Mouse (Mus musculus) lung, embryonic 16.5 days (tissue): ENCODE data around the gene Tmem214. TPM values are rescaled to one million over a fixed set of nuclear protein-coding genes. Genes with fewer than 3 reads are reported as not detected.

Experiments
- ATAC-seq: fragments of 200-750 bp; cut with Nextera tagmentation; 2 replicates; pipeline ENCODE4 v1.8.0; 2017; ENCODE audit warnings: low read depth, mild to moderate bottlenecking, moderate library complexity
- H3K27ac ChIP-seq: fragments of 300-500 bp; sonication (generic); 2 replicates; pipeline ENCODE4 v1.5.1; 2014; ENCODE audit warnings: mild to moderate bottlenecking, control low read depth, low read length
- H3K27me3 ChIP-seq: fragments of 300-500 bp; sonication (generic); 2 replicates; pipeline ENCODE4 v1.6.1; 2014; ENCODE audit warnings: low read depth, low read length, mixed read lengths; ENCODE audit not compliant: control insufficient read depth, insufficient read depth
- H3K36me3 ChIP-seq: fragments of 300-500 bp; sonication (generic); 2 replicates; pipeline ENCODE4 v1.6.1; 2014; ENCODE audit warnings: low read length; ENCODE audit not compliant: control insufficient read depth, insufficient read depth
- H3K4me1 ChIP-seq: fragments of 300-500 bp; sonication (generic); replicated peaks from 2 replicates; pipeline ENCODE4 v1.6.1; 2014; ENCODE audit warnings: low read length, mixed read lengths; ENCODE audit not compliant: control insufficient read depth, insufficient read depth
- H3K4me2 ChIP-seq: fragments of 300-500 bp; sonication (generic); 2 replicates; pipeline ENCODE4 v1.6.1; 2014; ENCODE audit warnings: low read depth, low read length, control low read depth
- H3K4me3 ChIP-seq: fragments of 300-500 bp; sonication (generic); 2 replicates; pipeline ENCODE4 v1.5.1; 2014; ENCODE audit warnings: mild to moderate bottlenecking, low read length, control low read depth
- H3K9ac ChIP-seq: fragments of 300-500 bp; sonication (generic); 2 replicates; pipeline ENCODE4 v1.6.1; 2014; ENCODE audit warnings: low read length, control low read depth
- H3K9me3 ChIP-seq: fragments of 300-500 bp; sonication (generic); 2 replicates; pipeline ENCODE4 v1.6.1; 2016; ENCODE audit warnings: low read length; ENCODE audit not compliant: control insufficient read depth
- WGBS: fragments of 180-500 bp; shearing (Covaris S2); extraction: QIAGEN DNeasy Blood & Tissue Kit; methylation state at CpG from one replicate; pipeline ENCODE4 v1.1.7; 2014; 5-methylcytosine and 5-hydroxymethylcytosine counted together
- polyA plus RNA-seq: library from polyadenylated mRNA; unstranded; fragments of >200 nt; fragmentation: Nextera tagmentation; extraction: Ambion mirVana; gene quantifications from 2 replicates; pipeline ENCODE4 v1.2.1, GENCODE M21; 2015

The Tmem214 gene
- polyA plus RNA-seq, 1 experiment from 2014 or later, result 84.4 TPM

- peak overlapping the region; percentile 65; the same call in 1 of the 2 replicates for H3K4me2 ChIP-seq
- H3K4me1 ChIP-seq, result peaks cover 22% of the 10 kb centered on the region
- 34% methylated on average over 10 of the region's 10 CpGs for WGBS
- H3K4me3 ChIP-seq, result no peak overlapping the region
- no peak overlapping the region for H3K27ac ChIP-seq
- H3K27me3 ChIP-seq, result no peaks in the 10 kb centered on the region; the same call in 1 of the 2 replicates
- H3K9me3 ChIP-seq, result no peaks in the 10 kb centered on the region
- H3K36me3 ChIP-seq, result peaks cover 4% of the 10 kb centered on the region; the same call in 1 of the 2 replicates
- ATAC-seq, result no peak
- no peak overlapping the region for H3K9ac ChIP-seq
These were observed 54.8 kb downstream of the Tmem214 start for GRCm38 (mm10) chr5:30922581-30923041.

DNA sequence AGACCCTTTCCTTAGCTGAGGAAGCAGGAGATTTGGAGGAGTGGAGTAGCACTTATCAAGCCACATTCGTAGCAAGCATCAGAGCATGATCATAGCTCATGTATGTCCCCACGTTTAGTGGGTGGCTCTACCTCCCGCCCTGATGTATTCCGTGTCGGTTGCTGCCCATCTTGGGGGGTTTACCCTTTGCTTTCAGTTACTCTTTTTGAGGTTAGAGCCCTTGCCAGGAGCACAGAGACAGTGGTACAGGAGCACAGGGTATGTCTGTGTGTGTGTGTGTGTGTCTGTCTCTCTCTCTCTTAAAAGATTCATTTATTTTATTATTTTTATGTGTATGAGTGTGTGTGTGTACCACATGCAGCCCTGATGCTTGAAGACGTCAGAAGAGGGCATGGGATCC is 55.3 kb downstream of the Tmem214 start:
- H3K9me3 ChIP-seq, result no peaks in the 10 kb centered on the region
- peaks cover 22% of the 10 kb centered on the region for H3K4me1 ChIP-seq
- no peak overlapping the region for H3K9ac ChIP-seq
- no peak overlapping the region for H3K27ac ChIP-seq
- H3K36me3 ChIP-seq, result peaks cover 4% of the 10 kb centered on the region; the same call in 1 of the 2 replicates
- 63% methylated on average over 6 of the region's 6 CpGs for WGBS
- no peaks in the 10 kb centered on the region; the same call in 1 of the 2 replicates for H3K27me3 ChIP-seq
- H3K4me2 ChIP-seq, result no peak overlapping the region
- H3K4me3 ChIP-seq, result no peak overlapping the region
- ATAC-seq, result no peak

DNA sequence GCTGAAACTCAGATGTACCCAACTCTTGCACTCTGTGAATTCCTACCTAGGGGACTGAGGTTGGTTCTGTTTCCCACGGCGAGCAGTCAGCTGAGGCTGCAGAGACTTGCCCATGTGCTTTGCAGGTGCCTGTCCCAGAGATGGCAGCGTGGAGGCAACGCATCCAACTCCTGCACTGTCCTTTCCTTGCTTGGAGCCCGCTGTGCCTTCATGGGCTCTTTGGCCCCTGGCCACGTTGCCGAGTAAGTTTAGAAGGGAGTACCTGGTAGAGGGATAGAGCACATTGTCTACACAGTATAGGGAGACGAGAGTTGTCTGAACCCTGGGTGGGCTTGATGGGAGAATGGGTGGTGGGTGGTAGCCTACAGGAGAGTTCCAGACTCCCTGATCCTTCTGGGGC is 56.8 kb downstream of the Tmem214 start:
- H3K36me3 ChIP-seq, result no peaks in the 10 kb centered on the region
- no peak overlapping the region for H3K4me2 ChIP-seq
- no peak overlapping the region for H3K27ac ChIP-seq
- 72% methylated on average over 8 of the region's 8 CpGs for WGBS
- ATAC-seq, result no peak
- H3K4me1 ChIP-seq, result peaks cover 22% of the 10 kb centered on the region
- H3K27me3 ChIP-seq, result no peaks in the 10 kb centered on the region; the same call in 1 of the 2 replicates
- no peak overlapping the region for H3K4me3 ChIP-seq
- H3K9ac ChIP-seq, result no peak overlapping the region
- no peaks in the 10 kb centered on the region for H3K9me3 ChIP-seq

DNA sequence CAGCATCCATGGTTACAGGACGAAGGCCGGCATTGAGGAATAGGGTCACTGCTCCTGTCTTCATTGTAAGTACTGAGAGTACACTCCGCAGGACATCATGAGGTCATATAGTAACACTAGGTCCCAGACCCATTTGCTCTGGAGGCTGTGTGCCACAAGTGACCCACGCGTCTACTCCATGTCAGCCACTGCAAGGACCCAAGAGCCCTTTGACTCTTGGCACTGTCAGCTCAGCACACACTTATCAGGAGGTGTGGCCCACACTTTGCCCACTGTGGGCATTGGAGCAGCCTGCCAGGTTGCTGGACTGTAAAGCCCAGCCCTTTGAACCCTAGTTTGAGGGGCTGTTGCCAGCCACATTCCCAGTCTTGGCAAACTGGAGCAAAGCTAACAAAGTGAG is 57.4 kb downstream of the Tmem214 start:
- no peaks in the 10 kb centered on the region; the same call in 1 of the 2 replicates for H3K27me3 ChIP-seq
- no peak overlapping the region for H3K4me3 ChIP-seq
- no peak overlapping the region for H3K27ac ChIP-seq
- no peak overlapping the region for H3K9ac ChIP-seq
- no peak overlapping the region for H3K4me2 ChIP-seq
- peaks cover 20% of the 10 kb centered on the region for H3K4me1 ChIP-seq
- 89% methylated on average over 5 of the region's 5 CpGs for WGBS
- H3K36me3 ChIP-seq, result no peaks in the 10 kb centered on the region
- ATAC-seq, result no peak
- no peaks in the 10 kb centered on the region for H3K9me3 ChIP-seq

GRCm38 (mm10) chr5:30926073-30926472 is 58.3 kb downstream of the Tmem214 start:
- no peaks in the 10 kb centered on the region for H3K9me3 ChIP-seq
- no peak for ATAC-seq

DNA sequence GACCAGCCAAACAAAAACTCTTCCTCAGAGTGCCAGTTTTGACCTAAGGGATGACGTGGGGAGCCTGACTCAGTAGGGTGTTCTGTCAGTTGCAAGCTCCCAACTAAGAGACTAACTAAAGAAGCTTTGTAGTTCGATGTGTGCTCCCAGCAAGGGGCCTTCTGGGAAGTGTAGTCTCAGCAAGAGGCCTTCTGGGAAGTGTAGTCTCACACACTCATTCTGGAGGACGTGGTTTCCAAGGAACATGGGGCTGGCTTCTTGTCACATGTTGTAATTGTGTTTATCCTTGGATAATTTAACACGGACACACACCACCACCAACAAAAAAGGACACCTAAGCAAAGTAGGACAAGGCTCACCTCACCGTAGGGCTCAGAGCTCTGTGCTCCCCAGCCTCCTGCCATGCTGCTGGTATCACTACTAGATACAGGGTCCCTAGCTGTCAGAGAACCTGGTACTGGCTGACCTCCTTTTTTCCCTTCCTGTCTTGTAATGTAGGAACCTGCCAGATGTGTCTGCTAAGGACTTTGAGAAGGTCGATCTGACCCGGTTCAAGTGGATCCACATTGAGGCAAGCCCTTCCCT is 60.2 kb downstream of the Tmem214 start:
- Histone ChIP-seq H3K4me1 (0 out of 2 replicates have a peak, but pooled peaks cover 2% of the 10 kb centered on the region), H3K27me3 (no peaks in the 10 kb centered on the region; the same call in 1 of the 2 replicates), H3K4me2 (peak overlapping the region; percentile 28; the same call in 1 of the 2 replicates), H3K27ac (no peak overlapping the region), H3K36me3 (no peaks in the 10 kb centered on the region), H3K9me3 (no peaks in the 10 kb centered on the region), H3K4me3 (no peak overlapping the region), H3K9ac (no peak overlapping the region)
- WGBS, result 41% methylated on average over 7 of the region's 7 CpGs
- ATAC-seq, result peak; percentile 60

More at GRCm38 (mm10) chr5:30926073-30926472, 58.3 kb downstream of the Tmem214 start:
- no peak overlapping the region for H3K4me3 ChIP-seq
- WGBS, result 72% methylated on average over 2 of the region's 2 CpGs
- H3K4me2 ChIP-seq, result no peak overlapping the region
- H3K9ac ChIP-seq, result no peak overlapping the region
- H3K36me3 ChIP-seq, result no peaks in the 10 kb centered on the region
- H3K4me1 ChIP-seq, result peaks cover 12% of the 10 kb centered on the region
- no peak overlapping the region for H3K27ac ChIP-seq
- no peaks in the 10 kb centered on the region; the same call in 1 of the 2 replicates for H3K27me3 ChIP-seq

Other genes starting within 250 kb of the Tmem214 start
- 26.9 and 28.2 TPM in 2 replicates for gene Slc35f6, start 220.1 kb upstream of the Tmem214 start, polyA plus RNA-seq
- gene Cenpa, start 201.2 kb upstream of the Tmem214 start, polyA plus RNA-seq, result 280 and 298 TPM in 2 replicates
- gene Dpysl5, start 156.4 kb upstream of the Tmem214 start, polyA plus RNA-seq, result 4.7 and 4.8 TPM in 2 replicates
- gene Mapre3, start 53.4 kb upstream of the Tmem214 start, polyA plus RNA-seq, result 22.4 and 25.4 TPM in 2 replicates
- gene Agbl5, start 20.7 kb downstream of the Tmem214 start, polyA plus RNA-seq, result 20.9 and 21.2 TPM in 2 replicates
- 446 TPM in 2 replicates for gene Ost4, start 39.8 kb downstream of the Tmem214 start, polyA plus RNA-seq
- gene Emilin1, start 45.4 kb downstream of the Tmem214 start, polyA plus RNA-seq, result 212 and 225 TPM in 2 replicates
- 13.2 and 15.0 TPM in 2 replicates for gene Khk, start 53.4 kb downstream of the Tmem214 start, polyA plus RNA-seq
- 2.1 and 3.3 TPM in 2 replicates for gene Cgref1, start 77.6 kb downstream of the Tmem214 start, polyA plus RNA-seq
- 125 and 129 TPM in 2 replicates for gene Preb, start 92.3 kb downstream of the Tmem214 start, polyA plus RNA-seq
- 0.21 and 0.40 TPM in 2 replicates for gene Tcf23, start 100.7 kb downstream of the Tmem214 start, polyA plus RNA-seq
- gene Atraid, start 180.3 kb downstream of the Tmem214 start, polyA plus RNA-seq, result 170 and 172 TPM in 2 replicates
- gene Slc5a6, start 180.9 kb downstream of the Tmem214 start, polyA plus RNA-seq, result 6.1 and 8.2 TPM in 2 replicates
- 19.8 and 23.7 TPM in 2 replicates for gene Cad, start 186.8 kb downstream of the Tmem214 start, polyA plus RNA-seq
- gene Dnajc5g, start 238.3 kb downstream of the Tmem214 start, polyA plus RNA-seq, result not detected in 2 replicates
- gene Slc30a3, start 240.2 kb downstream of the Tmem214 start, polyA plus RNA-seq, result 0.25 and 0.54 TPM in 2 replicates
- gene Trim54, start 248.7 kb downstream of the Tmem214 start, polyA plus RNA-seq, result 0.65 and 2.3 TPM in 2 replicates